Mouse (Mus musculus) liver, embryonic 11.5 days (tissue): ENCODE measurements around the gene Kmt2c. TPM values are rescaled to one million over a fixed set of nuclear protein-coding genes. Genes with fewer than 3 reads are reported as not detected.
"Not testable (repeated sequence)": the region's sequence is repeated elsewhere in the genome, so short reads cannot be mapped to it uniquely, and the experiment has no call there.

Experiments used
- ATAC-seq: fragments of 200-750 bp; cut with Nextera tagmentation; replicated peaks from 2 replicates; pipeline ENCODE4 v1.8.0; 2017; ENCODE audit warnings: moderate number of reproducible peaks, mild to moderate bottlenecking, moderate TSS enrichment, moderate library complexity; ENCODE audit not compliant: low FRiP score
- DNase-seq: peaks from one replicate; pipeline ENCODE4 v3.0.0-alpha.2; 2017; ENCODE audit warnings: low spot score
- H3K27ac ChIP-seq: fragments of 300-500 bp; sonication (generic); 2 replicates; pipeline ENCODE4 v1.5.1; 2014; ENCODE audit warnings: mild to moderate bottlenecking, low read depth, low read length, control low read depth
- H3K27me3 ChIP-seq: fragments of 300-500 bp; sonication (generic); replicated peaks from 2 replicates; pipeline ENCODE4 v1.6.1; 2014; ENCODE audit warnings: low read length, mixed read lengths; ENCODE audit not compliant: control insufficient read depth, insufficient read depth
- H3K36me3 ChIP-seq: fragments of 300-500 bp; sonication (generic); 2 replicates; pipeline ENCODE4 v1.6.1; 2014; ENCODE audit warnings: mild to moderate bottlenecking, low read length, moderate library complexity, mixed read lengths; ENCODE audit not compliant: control insufficient read depth, insufficient read depth
- H3K4me1 ChIP-seq: fragments of 300-500 bp; sonication (generic); replicated peaks from 2 replicates; pipeline ENCODE4 v1.6.1; 2014; ENCODE audit warnings: low read length, mixed read lengths; ENCODE audit not compliant: control insufficient read depth, insufficient read depth
- H3K4me2 ChIP-seq: fragments of 300-500 bp; sonication (generic); 2 replicates; pipeline ENCODE4 v1.6.1; 2014; ENCODE audit warnings: mild to moderate bottlenecking, control low read depth, moderate library complexity
- H3K4me3 ChIP-seq: fragments of 300-500 bp; sonication (generic); 2 replicates; pipeline ENCODE4 v1.5.1; 2014; ENCODE audit warnings: low read depth, low read length, control low read depth
- H3K9ac ChIP-seq: fragments of 300-500 bp; sonication (generic); 2 replicates; pipeline ENCODE4 v1.6.1; 2014; ENCODE audit warnings: low read depth, low read length, control low read depth
- H3K9me3 ChIP-seq: fragments of 300-500 bp; sonication (generic); 2 replicates; pipeline ENCODE4 v1.6.1; 2016; ENCODE audit warnings: low read length, inconsistent platforms, mixed read lengths; ENCODE audit not compliant: control insufficient read depth
- WGBS: fragments of 180-500 bp; shearing (Covaris S2); extraction: QIAGEN DNeasy Blood & Tissue Kit; methylation state at CpG from one replicate; pipeline ENCODE4 v1.1.7; 2014; 5-methylcytosine and 5-hydroxymethylcytosine counted together
- polyA plus RNA-seq: library from polyadenylated mRNA; unstranded; fragments of >200 nt; fragmentation: Nextera tagmentation; extraction: Ambion mirVana; gene quantifications from 2 replicates; pipeline ENCODE4 v1.2.1, GENCODE M21; 2014

Gene Kmt2c
- polyA plus RNA-seq, 1 experiment from 2014 or later: 14.0 TPM

GRCm38 (mm10) chr5:25461956-25462355 lies 36.6 kb downstream of the Kmt2c start:
- WGBS: 94% methylated on average over 1 of the region's 1 CpGs
- H3K36me3 ChIP-seq: no peaks in the 10 kb centered on the region
- H3K4me3 ChIP-seq: no peak overlapping the region
- ATAC-seq (no peak), DNase-seq (no peak)
- no peak overlapping the region for H3K9ac ChIP-seq
- no peaks in the 10 kb centered on the region for H3K27me3 ChIP-seq
- H3K4me2 ChIP-seq: no peak overlapping the region
- H3K9me3 ChIP-seq: no peaks in the 10 kb centered on the region
- no peaks in the 10 kb centered on the region for H3K4me1 ChIP-seq
- no peak overlapping the region for H3K27ac ChIP-seq

DNA sequence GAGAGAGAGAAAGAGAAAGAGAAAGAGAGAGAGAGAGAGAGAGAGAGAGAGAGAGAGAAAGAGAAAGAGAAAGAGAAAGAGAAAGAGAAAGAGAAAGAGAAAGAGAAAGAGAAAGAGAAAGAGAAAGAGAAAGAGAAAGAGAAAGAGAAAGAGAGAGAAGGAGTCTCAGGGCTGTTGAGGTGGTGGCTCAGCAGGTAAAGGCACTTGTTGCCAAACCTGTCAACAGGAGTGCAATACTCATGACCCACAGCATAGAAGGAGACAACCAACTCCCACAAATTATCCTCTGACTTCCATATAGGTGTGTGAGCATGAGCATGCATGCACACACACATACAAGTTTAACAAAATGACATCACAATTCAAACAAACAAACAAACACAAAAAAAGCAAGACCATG lies 43.2 kb downstream of the Kmt2c start:
- not testable (repeated sequence) for H3K27me3 ChIP-seq, DNase-seq, ATAC-seq, H3K4me3 ChIP-seq, H3K4me1 ChIP-seq, H3K9ac ChIP-seq, H3K27ac ChIP-seq, H3K4me2 ChIP-seq, H3K36me3 ChIP-seq, H3K9me3 ChIP-seq

DNA sequence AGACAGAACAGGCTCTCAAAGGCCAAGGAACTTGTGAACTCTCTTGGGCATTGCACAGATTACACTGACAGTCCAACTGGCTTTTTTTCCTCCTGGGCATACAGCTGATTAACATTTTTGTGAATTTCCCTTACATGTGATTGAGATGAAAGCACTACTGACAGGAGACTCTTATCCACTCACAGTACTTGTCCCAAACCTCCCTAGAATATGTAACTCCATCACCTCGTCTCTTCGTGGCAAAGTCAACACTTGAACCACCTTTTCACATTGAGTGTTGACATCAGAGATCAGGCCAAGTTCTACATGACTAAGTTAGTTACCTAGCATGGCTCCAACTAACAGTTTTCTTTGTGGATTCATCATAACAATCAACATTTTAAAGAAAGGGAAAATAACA lies 45.9 kb downstream of the Kmt2c start:
- no peaks in the 10 kb centered on the region for H3K36me3 ChIP-seq
- H3K9ac ChIP-seq: no peak overlapping the region
- no peaks in the 10 kb centered on the region for H3K9me3 ChIP-seq
- WGBS: 80% methylated on average over 2 of the region's 2 CpGs
- no peak for ATAC-seq
- no peak for DNase-seq
- H3K27me3 ChIP-seq: no peaks in the 10 kb centered on the region
- no peak overlapping the region for H3K4me2 ChIP-seq
- H3K27ac ChIP-seq: no peak overlapping the region
- peaks cover 3% of the 10 kb centered on the region; the same call in 1 of the 2 replicates for H3K4me1 ChIP-seq
- H3K4me3 ChIP-seq: no peak overlapping the region

DNA sequence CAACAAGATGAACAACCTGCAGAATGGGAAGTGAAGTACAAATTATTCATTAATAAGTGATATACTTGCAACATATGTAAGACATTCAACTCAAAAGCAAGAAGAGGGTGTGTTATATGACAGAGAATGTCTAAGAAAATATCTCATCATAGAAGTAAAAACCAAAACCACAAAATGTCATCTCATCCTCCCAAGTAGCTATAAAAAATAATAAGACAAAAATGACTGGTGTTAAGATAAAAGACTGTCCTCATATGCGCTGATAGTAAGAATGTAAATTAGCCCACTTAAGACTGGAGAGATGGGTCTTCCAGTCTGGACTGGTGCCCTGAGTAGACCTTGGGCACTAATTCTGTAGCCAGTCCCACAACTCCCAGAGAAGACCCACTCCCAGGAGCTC lies 61.1 kb downstream of the Kmt2c start:
- Histone ChIP-seq H3K9ac (no peak overlapping the region), H3K4me1 (no peaks in the 10 kb centered on the region), H3K4me2 (no peak overlapping the region), H3K27me3 (no peaks in the 10 kb centered on the region), H3K36me3 (0 out of 2 replicates have a peak, but pooled peaks cover 2% of the 10 kb centered on the region), H3K4me3 (no peak overlapping the region), H3K27ac (no peak overlapping the region), H3K9me3 (no peaks in the 10 kb centered on the region)
- ATAC-seq (no peak), DNase-seq (no peak)
- WGBS: 79% methylated on average over 1 of the region's 1 CpGs

- ATAC-seq (no peak), DNase-seq (no peak)
- Histone ChIP-seq H3K27me3 (no peaks in the 10 kb centered on the region), H3K9me3 (no peaks in the 10 kb centered on the region), H3K36me3 (no peaks in the 10 kb centered on the region), H3K4me2 (no peak overlapping the region), H3K9ac (no peak overlapping the region), H3K4me1 (no peaks in the 10 kb centered on the region), H3K4me3 (no peak overlapping the region), H3K27ac (no peak overlapping the region)
- 21% methylated on average over 3 of the region's 3 CpGs for WGBS
Observed at GRCm38 (mm10) chr5:25436081-25436480, 62.5 kb downstream of the Kmt2c start.

GRCm38 (mm10) chr5:25422576-25422975 lies 76.0 kb downstream of the Kmt2c start:
- no peak overlapping the region for H3K27ac ChIP-seq
- no peak overlapping the region for H3K9ac ChIP-seq
- DNase-seq (no peak), ATAC-seq (no peak)
- H3K4me2 ChIP-seq: no peak overlapping the region
- no peaks in the 10 kb centered on the region for H3K36me3 ChIP-seq
- H3K27me3 ChIP-seq: no peaks in the 10 kb centered on the region
- H3K4me1 ChIP-seq: no peaks in the 10 kb centered on the region
- WGBS: 75% methylated on average over 1 of the region's 1 CpGs
- no peaks in the 10 kb centered on the region for H3K9me3 ChIP-seq
- H3K4me3 ChIP-seq: no peak overlapping the region

DNA sequence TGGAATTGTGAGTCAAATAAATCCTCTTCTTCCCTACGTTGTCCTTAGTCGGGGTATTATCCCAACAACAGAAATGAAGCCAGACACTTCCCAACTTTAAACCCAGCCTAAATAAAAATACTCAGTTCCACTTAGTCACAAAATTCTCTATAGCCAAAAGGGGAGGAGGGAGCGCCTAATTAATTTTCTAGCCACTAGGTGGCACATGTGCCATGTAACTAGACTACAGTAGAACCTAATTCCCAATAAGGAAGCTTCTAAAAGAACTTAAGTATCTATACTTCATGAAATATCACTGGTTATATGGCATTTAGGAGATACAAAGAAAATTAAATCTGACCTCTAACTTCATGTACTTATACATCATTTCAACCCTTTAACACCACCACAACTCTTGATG lies 78.0 kb downstream of the Kmt2c start:
- no peak for DNase-seq
- Histone ChIP-seq H3K9me3 (no peaks in the 10 kb centered on the region), H3K27ac (no peak overlapping the region), H3K4me3 (no peak overlapping the region), H3K36me3 (no peaks in the 10 kb centered on the region), H3K27me3 (no peaks in the 10 kb centered on the region), H3K4me1 (no peaks in the 10 kb centered on the region), H3K4me2 (no peak overlapping the region), H3K9ac (no peak overlapping the region)
- no peak for ATAC-seq
- 47% methylated on average over 3 of the region's 3 CpGs for WGBS

- Histone ChIP-seq H3K36me3 (no peaks in the 10 kb centered on the region), H3K9ac (no peak overlapping the region), H3K27me3 (no peaks in the 10 kb centered on the region), H3K27ac (no peak overlapping the region), H3K4me1 (no peaks in the 10 kb centered on the region), H3K9me3 (no peaks in the 10 kb centered on the region), H3K4me3 (no peak overlapping the region), H3K4me2 (no peak overlapping the region)
- ATAC-seq (no peak), DNase-seq (no peak)
Observed at GRCm38 (mm10) chr5:25415382-25415781, 83.2 kb downstream of the Kmt2c start.

DNA sequence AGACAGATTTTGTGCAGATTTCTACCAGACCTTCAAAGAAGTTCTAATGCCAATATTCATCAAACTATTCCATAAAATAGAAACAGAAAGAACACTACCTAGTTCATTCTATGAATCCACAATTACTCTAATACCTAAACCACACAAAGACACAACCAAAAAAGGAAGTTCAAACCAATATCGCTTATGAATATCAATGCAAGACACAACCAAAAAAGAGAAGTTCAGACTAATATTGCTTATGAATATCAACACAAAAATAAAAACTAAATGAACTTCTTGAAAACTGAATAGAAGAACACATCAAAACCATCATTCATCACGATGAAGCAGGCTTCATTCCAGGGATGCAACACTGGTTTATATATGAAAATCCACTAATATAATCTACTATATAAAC lies 101.9 kb downstream of the Kmt2c start:
- Histone ChIP-seq H3K9ac (no peak overlapping the region), H3K36me3 (peaks cover 2% of the 10 kb centered on the region; the same call in 1 of the 2 replicates), H3K27me3 (no peaks in the 10 kb centered on the region), H3K9me3 (no peaks in the 10 kb centered on the region), H3K4me3 (no peak overlapping the region), H3K4me1 (no peaks in the 10 kb centered on the region), H3K27ac (no peak overlapping the region), H3K4me2 (no peak overlapping the region)
- WGBS: 83% methylated on average over 2 of the region's 2 CpGs
- ATAC-seq: no peak
- no peak for DNase-seq
